Mouse (Mus musculus) CH12.LX (cell line): ENCODE data around the gene Rps16.
A peak's percentile ranks its signal among the peaks of the same experiment; 100 is the strongest.

ENCODE experiments used
- BHLHE40 ChIP-seq: IDR thresholded peaks from 2 replicates; pipeline ENCODE4 v1.6.1; 2011; ENCODE audit warnings: mild to moderate bottlenecking, low read depth, low read length, improper control_type of control experiment
- CTCF ChIP-seq, 2 experiments: IDR thresholded peaks in 1 of 2; conservative IDR thresholded peaks in 1 of 2; 2 replicates each; pipeline ENCODE4 v1.5.1; 2011 to 2012; ENCODE audit warnings: low read depth in 2 of 2, low read length in 2 of 2, improper control_type of control experiment in 1 of 2, inconsistent platforms in 1 of 2, mild to moderate bottlenecking in 1 of 2, moderate library complexity in 1 of 2
- EP300 ChIP-seq: IDR thresholded peaks from 2 replicates; pipeline ENCODE4 v1.6.1; 2011; ENCODE audit warnings: low read length, improper control_type of control experiment
- MAX ChIP-seq: IDR thresholded peaks from 2 replicates; pipeline ENCODE4 v1.6.1; 2011; ENCODE audit warnings: low read length, improper control_type of control experiment
- POLR2A ChIP-seq: IDR thresholded peaks from 2 replicates; pipeline ENCODE4 v1.6.1; 2011; ENCODE audit warnings: low read depth, mild to moderate bottlenecking, improper control_type of control experiment, low read length
- SIN3A ChIP-seq: IDR thresholded peaks from 2 replicates; pipeline ENCODE4 v1.6.1; 2012; ENCODE audit warnings: low read length, improper control_type of control experiment, inconsistent platforms
- UBTF ChIP-seq: IDR thresholded peaks from 2 replicates; pipeline ENCODE4 v1.6.1; 2012; ENCODE audit warnings: low read depth, mild to moderate bottlenecking, inconsistent platforms, low read length, improper control_type of control experiment, moderate library complexity
- USF2 ChIP-seq: conservative IDR thresholded peaks from 2 replicates; pipeline ENCODE4 v1.6.1; 2011; ENCODE audit warnings: low read depth, low read length, improper control_type of control experiment

- TF ChIP-seq CTCF (conservative IDR thresholded peaks at IDR 0.05 in 1 of 2, IDR thresholded peaks at IDR 0.05 in 1 of 2; ENCODE audit: low read depth in 2 of 2, low read length in 2 of 2) (peak; percentile 34 to 66), UBTF (no peak), MAX (no peak), BHLHE40 (no peak), SIN3A (no peak), EP300 (no peak), POLR2A (no peak), USF2 (no peak)
These were observed 47.5 kb downstream of the Rps16 start for GRCm38 (mm10) chr7:28398000-28398399.
